Mouse (Mus musculus) kidney, postnatal 0 days (tissue): ENCODE measurements around the gene Olfml1. TPM values are rescaled to one million over a fixed set of nuclear protein-coding genes. Genes with fewer than 3 reads are reported as not detected.
A peak's percentile ranks its signal among the peaks of the same experiment; 100 is the strongest.

Experiments used
- ATAC-seq: fragments of 200-750 bp; cut with Nextera tagmentation; replicated peaks from 2 replicates; pipeline ENCODE4 v1.8.0; 2017; ENCODE audit warnings: low read depth, moderate number of reproducible peaks, moderate TSS enrichment, moderate library complexity; ENCODE audit not compliant: low FRiP score
- DNase-seq: peaks from one replicate; pipeline ENCODE4 v3.0.0-alpha.2; 2016; ENCODE audit warnings: low spot score
- H3K27ac ChIP-seq: fragments of 300-500 bp; sonication (generic); 2 replicates; pipeline ENCODE4 v1.5.1; 2014; ENCODE audit warnings: mild to moderate bottlenecking
- H3K27me3 ChIP-seq: fragments of 300-500 bp; sonication (generic); 2 replicates; pipeline ENCODE4 v1.6.1; 2014; ENCODE audit warnings: low read length, mixed read lengths; ENCODE audit not compliant: insufficient read depth
- H3K36me3 ChIP-seq: fragments of 300-500 bp; sonication (generic); 2 replicates; pipeline ENCODE4 v1.6.1; 2014; ENCODE audit warnings: low read length, mixed read lengths; ENCODE audit not compliant: insufficient read depth
- H3K4me1 ChIP-seq: fragments of 300-500 bp; sonication (generic); replicated peaks from 2 replicates; pipeline ENCODE4 v1.6.1; 2014; ENCODE audit warnings: antibody characterized with exemption, low read length, mixed read lengths; ENCODE audit not compliant: insufficient read depth
- H3K4me2 ChIP-seq: fragments of 300-500 bp; sonication (generic); 2 replicates; pipeline ENCODE4 v1.6.1; 2014; ENCODE audit warnings: mild to moderate bottlenecking, low read length, moderate library complexity, mixed read lengths
- H3K4me3 ChIP-seq: fragments of 300-500 bp; sonication (generic); replicated peaks from 2 replicates; pipeline ENCODE4 v1.5.1; 2014; ENCODE audit warnings: low read depth, low read length
- H3K9ac ChIP-seq: fragments of 300-500 bp; sonication (generic); 2 replicates; pipeline ENCODE4 v1.6.1; 2014; ENCODE audit warnings: low read depth, low read length
- H3K9me3 ChIP-seq: fragments of 300-500 bp; sonication (generic); replicated peaks from 2 replicates; pipeline ENCODE4 v1.6.1; 2016; ENCODE audit warnings: low read length, inconsistent platforms, mixed read lengths
- CTCF ChIP-seq: IDR thresholded peaks from 2 replicates; pipeline ENCODE4 v1.5.1; 2016; ENCODE audit warnings: antibody characterized with exemption, low read depth, mild to moderate bottlenecking, moderate library complexity
- WGBS: fragments of 180-500 bp; shearing (Covaris S2); extraction: QIAGEN DNeasy Blood & Tissue Kit; methylation state at CpG from one replicate; pipeline ENCODE4 v1.1.7; 2014; 5-methylcytosine and 5-hydroxymethylcytosine counted together
- polyA plus RNA-seq: library from polyadenylated mRNA; unstranded; fragments of >200 nt; fragmentation: Nextera tagmentation; extraction: Ambion mirVana; gene quantifications from 2 replicates; pipeline ENCODE4 v1.2.1, GENCODE M21; 2015

The Olfml1 gene
- polyA plus RNA-seq: 24.5 and 24.9 TPM in 2 replicates

DNA sequence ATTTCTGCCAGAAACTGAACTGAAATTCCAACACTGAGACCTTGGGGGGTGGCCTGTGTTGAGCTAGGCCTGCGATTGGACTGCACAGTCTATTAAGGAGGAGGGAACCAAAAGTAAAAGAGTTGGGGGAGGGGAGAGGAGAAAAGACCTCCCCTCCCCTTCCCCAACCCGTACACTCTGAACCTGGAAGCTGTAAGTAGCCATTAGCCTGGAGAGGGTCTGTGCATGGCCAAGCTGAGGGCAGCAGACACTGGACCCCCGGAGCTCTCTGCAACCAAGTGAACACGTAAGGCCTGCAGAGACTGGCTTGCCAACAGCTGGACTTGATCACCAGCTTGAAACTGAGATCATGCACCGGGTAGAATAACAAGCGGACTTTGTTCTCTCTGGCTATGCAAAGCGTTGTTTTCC, at the start of gene Olfml1:
Gene Olfml1 (plus strand): TSS at position 186 of the 411 bp plus-strand sequence.
- peak; percentile 95 for ATAC-seq
- 16% methylated on average over 7 of the region's 7 CpGs for WGBS
- DNase-seq: peak; percentile 95
- Histone ChIP-seq H3K9ac (peak within 1 kb of the TSS; percentile 31; the same call in 1 of the 2 replicates), H3K4me3 (peak within 1 kb of the TSS; percentile 42), H3K27me3 (no peaks in the 10 kb centered on the region), H3K27ac (peak within 1 kb of the TSS; percentile 91), H3K9me3 (no peaks in the 10 kb centered on the region), H3K36me3 (no peaks in the 10 kb centered on the region), H3K4me2 (peak within 1 kb of the TSS; percentile 54), H3K4me1 (0 out of 2 replicates have a peak, but pooled peaks cover 10% of the 10 kb centered on the region)
- no peak for TF ChIP-seq CTCF

GRCm38 (mm10) chr7:107519256-107520025, 47.8 kb upstream of the Olfml1 start:
- no peak for DNase-seq
- no peak overlapping the region for H3K9ac ChIP-seq
- no peaks in the 10 kb centered on the region for H3K4me1 ChIP-seq
- no peak overlapping the region for H3K4me2 ChIP-seq
- no peak for TF ChIP-seq CTCF
- 90% methylated on average over 12 of the region's 12 CpGs for WGBS
- H3K4me3 ChIP-seq: no peak overlapping the region
- no peaks in the 10 kb centered on the region for H3K27me3 ChIP-seq
- H3K36me3 ChIP-seq: no peaks in the 10 kb centered on the region
- no peaks in the 10 kb centered on the region for H3K9me3 ChIP-seq
- no peak overlapping the region for H3K27ac ChIP-seq
- ATAC-seq: no peak

- H3K27ac ChIP-seq: no peak overlapping the region
- WGBS: 40% methylated on average over 6 of the region's 6 CpGs
Measured at GRCm38 (mm10) chr7:107521411-107521810, 45.8 kb upstream of the Olfml1 start.

GRCm38 (mm10) chr7:107526299-107526698, 40.9 kb upstream of the Olfml1 start:
- no peak overlapping the region for H3K4me3 ChIP-seq
- no peak for ATAC-seq
- peak; percentile 83 for TF ChIP-seq CTCF
- no peaks in the 10 kb centered on the region for H3K9me3 ChIP-seq
- H3K27ac ChIP-seq: no peak overlapping the region
- H3K9ac ChIP-seq: no peak overlapping the region
- H3K27me3 ChIP-seq: no peaks in the 10 kb centered on the region
- no peaks in the 10 kb centered on the region for H3K36me3 ChIP-seq
- H3K4me1 ChIP-seq: no peaks in the 10 kb centered on the region
- H3K4me2 ChIP-seq: no peak overlapping the region
- DNase-seq: peak; percentile 76
- 5% methylated on average over 1 of the region's 1 CpGs for WGBS

More at GRCm38 (mm10) chr7:107521411-107521810, 45.8 kb upstream of the Olfml1 start:
- no peaks in the 10 kb centered on the region for H3K27me3 ChIP-seq
- no peak overlapping the region for H3K9ac ChIP-seq
- DNase-seq (peak; percentile 74), ATAC-seq (peak; percentile 85)
- no peaks in the 10 kb centered on the region for H3K9me3 ChIP-seq
- no peaks in the 10 kb centered on the region for H3K4me1 ChIP-seq
- no peaks in the 10 kb centered on the region for H3K36me3 ChIP-seq
- H3K4me2 ChIP-seq: no peak overlapping the region
- H3K4me3 ChIP-seq: no peak overlapping the region
- no peak for TF ChIP-seq CTCF

DNA sequence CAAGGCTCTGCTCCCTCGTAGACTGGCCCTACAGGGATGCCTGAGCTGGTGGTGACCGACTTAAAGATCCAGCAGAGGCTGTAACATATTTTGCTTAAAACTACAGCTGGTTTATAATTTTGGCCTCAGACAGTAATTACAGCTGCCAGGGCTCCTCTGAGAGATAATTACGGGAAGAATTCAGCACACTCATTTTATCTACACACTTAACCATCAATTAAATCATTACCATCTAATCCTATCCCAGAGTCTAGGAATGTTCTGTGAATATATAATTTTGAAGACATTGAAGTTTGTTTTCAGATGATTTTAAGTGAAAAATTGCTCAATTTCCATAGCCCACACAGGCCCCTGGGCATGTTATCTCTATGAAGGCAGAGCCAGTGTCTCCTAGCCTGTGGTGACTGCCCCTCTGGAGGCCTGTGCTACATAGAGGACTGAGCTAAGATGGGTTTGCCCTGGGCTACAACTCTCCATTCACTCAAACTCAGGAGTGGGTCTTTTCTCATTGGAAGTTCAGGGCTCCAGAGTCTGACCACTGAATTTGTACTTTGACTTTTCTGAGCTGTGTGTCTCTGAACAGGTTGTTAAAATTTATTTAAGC, 39.0 kb upstream of the Olfml1 start:
- ATAC-seq (no peak), DNase-seq (no peak)
- Histone ChIP-seq H3K4me2 (no peak overlapping the region), H3K27me3 (no peaks in the 10 kb centered on the region), H3K4me1 (no peaks in the 10 kb centered on the region), H3K27ac (no peak overlapping the region), H3K9me3 (no peaks in the 10 kb centered on the region), H3K36me3 (no peaks in the 10 kb centered on the region), H3K4me3 (no peak overlapping the region), H3K9ac (no peak overlapping the region)
- WGBS: 73% methylated on average over 3 of the region's 3 CpGs
- TF ChIP-seq CTCF: no peak

- H3K4me3 ChIP-seq: no peak overlapping the region
- DNase-seq (no peak), ATAC-seq (no peak)
- WGBS: 56% methylated on average over 5 of the region's 5 CpGs
- no peak overlapping the region for H3K9ac ChIP-seq
- H3K27me3 ChIP-seq: no peaks in the 10 kb centered on the region
- no peaks in the 10 kb centered on the region for H3K36me3 ChIP-seq
- no peak overlapping the region for H3K27ac ChIP-seq
- no peaks in the 10 kb centered on the region for H3K4me1 ChIP-seq
- H3K4me2 ChIP-seq: no peak overlapping the region
- H3K9me3 ChIP-seq: no peaks in the 10 kb centered on the region
- TF ChIP-seq CTCF: no peak
Measured at GRCm38 (mm10) chr7:107529364-107529763, 37.9 kb upstream of the Olfml1 start.
